Mouse (Mus musculus) liver, adult 2 months (tissue): ENCODE measurements around the gene Myo16. TPM values are rescaled to one million over a fixed set of nuclear protein-coding genes. Genes with fewer than 3 reads are reported as not detected.

Source experiments
- DNase-seq: peaks from one replicate; pipeline ENCODE4 v3.0.0-alpha.2; 2011; ENCODE audit warnings: low read depth, low spot score; ENCODE audit errors: extremely low read depth
- H3K27ac ChIP-seq: fragments of 200-500 bp; replicated peaks from 2 replicates; pipeline ENCODE4 v1.5.1; 2012; ENCODE audit warnings: low read depth, mild to moderate bottlenecking, control low read depth, inconsistent platforms, low read length; ENCODE audit not compliant: insufficient read depth
- H3K27me3 ChIP-seq: fragments of 200-500 bp; 2 replicates; pipeline ENCODE4 v1.6.1; 2012; ENCODE audit warnings: mild to moderate bottlenecking, moderate library complexity, low read length, inconsistent platforms; ENCODE audit not compliant: control insufficient read depth, insufficient read depth
- H3K36me3 ChIP-seq: fragments of 200-500 bp; 2 replicates; pipeline ENCODE4 v1.6.1; 2012; ENCODE audit warnings: low read length, inconsistent platforms; ENCODE audit not compliant: control insufficient read depth, insufficient read depth
- H3K4me1 ChIP-seq: fragments of 200-500 bp; 2 replicates; pipeline ENCODE4 v1.6.1; 2011; ENCODE audit warnings: low read length; ENCODE audit not compliant: control insufficient read depth, insufficient read depth
- H3K4me3 ChIP-seq: fragments of 200-500 bp; 2 replicates; pipeline ENCODE4 v1.5.1; 2011; ENCODE audit warnings: low read depth, mild to moderate bottlenecking, control low read depth, low read length, moderate library complexity; ENCODE audit not compliant: insufficient read depth
- H3K79me2 ChIP-seq: fragments of 200-500 bp; 2 replicates; pipeline ENCODE4 v1.6.1; 2012; ENCODE audit warnings: inconsistent platforms, mild to moderate bottlenecking, low read length, moderate library complexity; ENCODE audit not compliant: control insufficient read depth, insufficient read depth
- H3K9ac ChIP-seq: fragments of 200-500 bp; 2 replicates; pipeline ENCODE4 v1.6.1; 2012; ENCODE audit warnings: low read depth, mild to moderate bottlenecking, control low read depth, inconsistent platforms, low read length
- CTCF ChIP-seq: fragments of 200-500 bp; IDR thresholded peaks from 2 replicates; pipeline ENCODE4 v1.5.1; 2011; ENCODE audit warnings: low read depth, low read length, control low read depth
- POLR2A ChIP-seq: fragments of 200-500 bp; IDR thresholded peaks from 2 replicates; pipeline ENCODE4 v1.6.1; 2011; ENCODE audit warnings: low read length, control low read depth; ENCODE audit not compliant: insufficient read depth; ENCODE audit errors: extremely low read depth
- WGBS: fragments of 180-500 bp; shearing (Covaris S2); methylation state at CpG from one replicate; pipeline ENCODE4 v1.1.7; 2018; 5-methylcytosine and 5-hydroxymethylcytosine counted together
- polyA plus RNA-seq: library from polyadenylated mRNA; depleted of rRNA; stranded (reverse); fragments of >200 nt; gene quantifications from 2 replicates; pipeline ENCODE4 v1.2.3, GENCODE M21; 2012; rRNA removed
- total RNA-seq: library from RNA; depleted of rRNA; stranded (reverse); fragments of >200 nt; gene quantifications from 2 replicates; pipeline ENCODE4 v1.2.3, GENCODE M21; 2014; rRNA removed

Myo16 gene
- under 0.01 TPM in 1 of 2 replicates, not detected in the other for total RNA-seq
- polyA plus RNA-seq: not detected in 2 replicates

DNA sequence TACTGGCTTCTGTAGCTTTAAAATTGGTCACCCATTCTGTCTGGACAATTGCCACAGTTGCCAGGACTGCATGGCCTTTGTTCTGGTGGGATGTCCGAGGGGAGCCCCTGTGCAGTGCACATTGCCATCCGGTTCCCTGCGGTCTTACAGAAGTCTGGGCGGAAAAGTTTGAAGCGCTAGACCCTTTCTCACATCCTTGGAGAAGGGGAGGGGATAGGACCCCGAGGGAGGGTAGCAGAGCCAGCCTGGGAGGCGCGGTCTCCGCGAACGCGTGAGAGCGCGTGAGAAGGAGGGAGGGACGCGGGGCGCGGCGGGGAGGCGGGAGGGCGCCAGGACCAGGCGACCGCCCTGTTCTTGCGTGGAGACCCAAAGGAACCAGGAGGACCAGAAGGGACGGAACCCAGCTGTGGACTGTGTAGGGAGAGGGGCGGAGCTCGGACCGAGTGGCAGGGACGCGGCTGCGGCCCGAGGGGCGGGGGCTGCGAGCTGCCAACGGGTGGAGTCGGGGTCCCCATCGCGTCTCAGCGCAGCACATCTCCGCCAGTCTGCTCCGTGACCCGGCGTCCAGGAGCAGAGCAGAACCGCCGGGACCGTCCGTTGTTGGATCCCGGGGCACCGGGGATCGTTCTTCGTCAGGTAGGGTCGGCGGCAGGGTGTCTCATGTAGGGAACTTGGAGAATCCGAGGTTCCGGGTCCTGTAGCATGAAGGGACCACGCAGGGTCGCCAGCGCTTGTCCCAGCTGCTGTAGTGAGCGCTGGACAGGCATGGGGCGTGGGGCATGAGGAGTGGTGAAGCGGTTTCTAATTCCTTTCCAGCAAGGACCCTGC lies at the start of gene Myo16:
Gene Myo16 (plus strand): TSS at position 301 of the 828 bp plus-strand sequence.
- no peak for TF ChIP-seq POLR2A
- no peak for TF ChIP-seq CTCF
- Histone ChIP-seq H3K79me2 (no peaks in the 10 kb centered on the region), H3K9ac (no peak within 1 kb of the TSS), H3K4me1 (no peaks in the 10 kb centered on the region), H3K36me3 (no peaks in the 10 kb centered on the region), H3K4me3 (peak within 1 kb of the TSS; percentile 23; the same call in 1 of the 2 replicates), H3K27ac (no peak within 1 kb of the TSS), H3K27me3 (peaks cover 7% of the 10 kb centered on the region)
- 2% methylated on average over 59 of the region's 61 CpGs for WGBS
- DNase-seq: no peak

DNA sequence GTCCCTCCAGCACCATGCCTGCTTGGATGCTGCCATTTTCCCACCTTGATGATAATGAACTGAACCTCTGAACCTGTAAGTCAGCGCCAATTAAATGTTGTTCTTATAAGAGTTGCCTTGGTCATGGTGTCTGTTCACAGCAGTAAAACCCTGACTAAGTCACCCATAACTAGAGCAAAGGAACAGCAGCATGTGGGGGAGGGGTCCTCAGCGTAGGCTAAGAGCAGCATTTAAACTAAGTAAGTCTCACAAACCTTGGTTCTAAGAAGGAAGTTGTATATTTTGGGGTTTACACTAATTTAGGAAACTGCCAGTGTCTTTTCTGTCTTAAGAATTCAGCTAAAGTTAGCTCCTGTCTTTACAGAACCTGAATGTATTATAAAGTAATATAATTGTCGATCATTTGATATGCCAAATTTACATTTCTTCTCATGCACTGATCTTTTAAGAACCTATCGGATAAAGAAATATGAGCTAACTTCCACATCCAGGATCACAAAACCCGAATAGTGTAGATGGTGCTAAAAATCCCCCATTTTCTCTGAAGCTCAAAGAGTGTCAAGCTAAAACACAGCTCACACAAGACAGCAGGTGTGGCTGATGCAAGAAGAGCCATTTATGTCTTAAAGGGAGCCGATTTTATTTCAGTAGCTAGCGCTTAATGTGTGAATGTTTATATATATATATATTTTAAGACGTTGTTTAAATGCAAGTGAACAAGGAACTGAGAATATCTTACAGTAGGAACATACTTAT lies 45.0 kb upstream of the Myo16 start:
- TF ChIP-seq CTCF (no peak), POLR2A (no peak)
- 89% methylated on average over 8 of the region's 8 CpGs for WGBS
- no peaks in the 10 kb centered on the region for H3K27me3 ChIP-seq
- no peak overlapping the region for H3K4me3 ChIP-seq
- H3K9ac ChIP-seq: no peak overlapping the region
- no peaks in the 10 kb centered on the region for H3K4me1 ChIP-seq
- no peaks in the 10 kb centered on the region for H3K36me3 ChIP-seq
- DNase-seq: no peak
- no peak overlapping the region for H3K27ac ChIP-seq
- no peaks in the 10 kb centered on the region for H3K79me2 ChIP-seq

DNA sequence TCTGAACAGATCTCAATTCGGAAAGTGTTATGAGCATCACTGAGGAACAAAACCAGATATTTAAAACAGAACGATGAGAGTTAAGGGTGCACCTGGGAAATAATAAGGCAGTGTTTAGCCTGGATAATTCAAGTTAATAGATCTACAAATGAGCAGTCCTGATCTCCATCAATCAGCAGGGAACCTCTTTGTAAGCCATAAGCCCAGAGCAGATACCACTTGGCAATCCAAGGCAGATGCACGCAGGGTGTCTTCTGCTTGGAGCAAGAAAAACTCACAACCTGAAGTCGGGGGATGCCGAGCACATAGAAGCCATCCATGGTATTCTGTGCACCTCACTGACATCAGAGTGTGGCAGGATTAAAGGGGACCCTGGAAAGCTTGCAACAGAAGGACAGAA lies 31.0 kb upstream of the Myo16 start:
- WGBS: 83% methylated on average over 5 of the region's 5 CpGs
- no peak overlapping the region for H3K4me3 ChIP-seq
- TF ChIP-seq CTCF: no peak
- TF ChIP-seq POLR2A: no peak
- DNase-seq: no peak
- no peaks in the 10 kb centered on the region for H3K4me1 ChIP-seq
- no peaks in the 10 kb centered on the region for H3K79me2 ChIP-seq
- no peaks in the 10 kb centered on the region for H3K27me3 ChIP-seq
- H3K27ac ChIP-seq: no peak overlapping the region
- H3K36me3 ChIP-seq: no peaks in the 10 kb centered on the region
- no peak overlapping the region for H3K9ac ChIP-seq

DNA sequence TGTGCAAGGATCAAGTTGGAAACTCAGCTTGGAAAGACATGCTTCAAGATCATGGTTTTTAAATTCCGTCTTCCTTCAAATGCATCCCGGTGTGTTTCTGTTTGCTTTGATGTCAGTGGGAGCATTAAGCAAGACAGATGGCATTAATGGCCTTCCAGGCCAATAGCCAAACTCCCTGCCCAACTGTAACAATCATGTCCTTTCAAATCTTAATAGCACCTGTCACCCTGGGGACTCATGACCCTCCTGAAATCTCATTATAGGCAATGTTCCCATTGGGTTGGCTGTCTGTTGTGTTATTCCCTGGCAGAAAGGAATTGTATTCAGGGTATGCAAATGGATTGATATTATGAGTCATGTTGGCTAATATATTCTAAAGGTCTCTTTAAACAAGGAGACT lies 30.3 kb upstream of the Myo16 start:
- DNase-seq: no peak
- Histone ChIP-seq H3K4me1 (no peaks in the 10 kb centered on the region), H3K36me3 (no peaks in the 10 kb centered on the region), H3K4me3 (no peak overlapping the region), H3K27me3 (no peaks in the 10 kb centered on the region), H3K9ac (no peak overlapping the region), H3K79me2 (no peaks in the 10 kb centered on the region), H3K27ac (no peak overlapping the region)
- 92% methylated on average over 2 of the region's 2 CpGs for WGBS
- no peak for TF ChIP-seq CTCF
- TF ChIP-seq POLR2A: no peak

DNA sequence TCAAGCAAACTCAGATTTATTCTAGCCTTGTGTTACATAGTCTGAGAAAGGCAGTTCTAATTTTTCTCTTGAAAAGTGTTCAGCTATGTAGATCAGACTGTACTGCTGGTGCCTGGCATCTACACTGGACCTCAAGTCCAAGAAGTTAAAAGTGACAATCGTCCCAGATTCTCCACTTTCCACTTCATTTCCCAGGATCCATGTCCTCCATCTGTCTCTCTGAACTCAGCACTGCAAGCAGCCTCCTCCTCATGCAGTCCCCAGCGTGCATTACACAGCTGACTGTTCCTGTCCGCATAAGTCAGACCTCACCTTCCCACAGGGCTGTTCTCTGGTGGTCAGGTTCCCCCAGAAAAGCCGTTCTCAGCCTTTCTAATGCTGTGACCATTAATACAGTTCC lies 28.0 kb upstream of the Myo16 start:
- Histone ChIP-seq H3K4me1 (no peaks in the 10 kb centered on the region), H3K4me3 (no peak overlapping the region)
- no peak for DNase-seq

More for the DNA sequence above, 28.0 kb upstream of the Myo16 start:
- Histone ChIP-seq H3K27ac (no peak overlapping the region), H3K27me3 (no peaks in the 10 kb centered on the region), H3K79me2 (no peaks in the 10 kb centered on the region), H3K9ac (no peak overlapping the region), H3K36me3 (no peaks in the 10 kb centered on the region)
- TF ChIP-seq POLR2A: no peak
- 83% methylated on average over 4 of the region's 4 CpGs for WGBS
